Mouse (Mus musculus): ENCODE results near the gene Cdc25b. TPM values are rescaled to one million over a fixed set of nuclear protein-coding genes. Genes with fewer than 3 reads are reported as not detected.

Cdc25b gene
- total RNA-seq, 2 experiments from 2014 or later: 1.8 to 2.2 TPM

DNA sequence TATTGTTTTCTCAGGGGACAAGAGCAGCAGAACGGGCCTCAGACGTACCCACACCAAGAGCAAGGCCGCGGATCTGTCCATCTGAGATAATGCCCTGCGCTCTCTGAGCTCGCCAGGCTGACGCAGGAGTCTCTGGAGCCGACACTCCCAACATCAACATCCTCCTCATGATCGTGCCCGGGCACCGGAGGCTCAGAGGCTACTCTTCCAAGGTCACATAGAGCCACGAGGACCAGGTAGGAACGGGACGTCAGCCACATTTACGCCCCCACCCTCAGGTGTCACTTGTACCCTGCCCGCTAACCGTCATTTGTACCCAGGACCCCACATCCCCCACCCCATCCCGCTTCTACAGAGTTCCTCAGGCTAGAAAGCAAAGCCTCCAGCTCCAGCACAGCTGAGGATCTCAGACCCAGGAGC lies 27.2 kb upstream of the Cdc25b start:
- intact Hi-C loops (cut with DNase I): no loop called here

DNA sequence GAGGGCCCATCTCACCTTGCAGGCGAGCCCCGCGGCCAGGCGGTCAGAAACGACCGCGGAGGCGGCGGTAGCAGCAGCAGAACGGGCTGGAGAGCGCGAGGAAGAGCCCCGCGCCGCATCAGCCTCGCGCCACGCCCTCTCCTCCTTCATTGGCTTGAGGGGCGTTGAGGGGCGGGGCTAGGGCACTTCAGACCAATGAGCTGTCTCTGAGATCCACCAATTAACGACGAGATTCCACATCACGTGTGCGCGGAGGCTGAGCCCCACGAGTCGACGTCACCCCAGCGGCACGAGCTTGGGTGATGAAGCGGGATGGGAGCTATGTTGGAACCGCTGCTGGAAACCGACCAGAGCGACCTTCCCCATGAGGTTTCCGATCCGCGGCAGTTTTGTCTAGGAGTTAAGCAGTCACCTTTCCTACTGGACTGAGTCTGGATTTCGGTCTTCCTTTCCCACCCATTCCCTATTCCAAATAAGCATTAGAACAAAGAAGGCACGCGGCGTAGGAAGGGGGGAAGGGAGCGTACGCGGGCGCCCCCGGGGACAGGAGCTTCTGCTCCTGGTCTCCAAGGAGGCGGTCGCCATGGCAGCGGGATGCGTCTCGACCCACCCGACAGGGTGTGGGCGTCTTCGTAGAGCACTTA lies 26.7 kb upstream of the Cdc25b start, which contains the start of gene 1700037H04Rik:
Gene 1700037H04Rik, minus strand, starts transcription at position 144 of the 644 bp plus-strand sequence.
- intact Hi-C loops (cut with DNase I): loop anchor here (1.0 kb wide), 1 partner anchor 65 kb away; no protein-coding TSS in a partner anchor
- DNase-seq: peak; percentile 92 to 96

More for the DNA sequence above, 27.2 kb upstream of the Cdc25b start:
- DNase-seq: no peak

DNA sequence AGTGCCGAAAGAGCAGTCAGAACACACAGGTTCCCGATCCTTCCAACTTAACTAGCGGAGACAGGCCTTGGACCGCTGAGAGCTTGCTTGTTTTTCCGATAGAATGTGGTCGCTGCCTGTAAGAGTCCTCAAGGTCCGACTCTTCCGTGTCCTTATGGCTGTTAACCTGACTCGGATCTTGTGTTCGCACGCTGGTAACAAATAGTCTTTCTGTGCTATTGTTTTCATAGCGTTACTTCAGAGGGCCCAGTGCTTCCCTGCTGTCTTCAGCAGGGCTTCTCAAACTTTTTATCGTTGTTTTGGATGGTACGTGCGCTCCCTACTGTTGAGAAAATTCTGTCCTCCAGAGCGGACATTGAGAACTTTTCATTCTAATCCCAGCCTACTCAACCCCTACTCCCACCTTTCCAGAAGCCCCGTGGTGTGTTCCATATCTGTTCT lies 26.1 kb upstream of the Cdc25b start:
- no peak for DNase-seq

DNA sequence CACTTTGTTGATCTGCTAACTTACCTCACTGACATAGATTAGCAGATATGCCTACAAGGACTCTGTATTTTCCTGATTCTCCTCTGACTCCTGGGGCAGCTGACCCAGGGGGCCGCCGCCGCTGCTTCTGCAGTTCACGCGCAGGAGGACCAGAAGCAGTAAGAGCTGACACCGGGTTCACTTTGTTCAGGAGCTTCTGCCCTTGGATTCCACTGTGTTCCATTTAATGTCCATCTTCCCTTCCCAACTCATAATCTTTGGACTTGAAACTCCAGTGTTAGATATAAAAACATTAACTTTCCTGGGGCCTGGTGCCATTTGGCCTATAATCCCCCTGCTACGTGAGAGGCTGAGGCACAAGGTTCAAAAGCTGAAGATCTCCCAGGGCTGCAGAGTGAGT lies 22.8 kb upstream of the Cdc25b start:
- no peak for DNase-seq
- intact Hi-C loops (cut with DNase I): no loop called here

More for the DNA sequence above, 26.1 kb upstream of the Cdc25b start:
- intact Hi-C loops (cut with DNase I): loop anchor here (1.0 kb wide), 1 partner anchor 65 kb away; no protein-coding TSS in a partner anchor

DNA sequence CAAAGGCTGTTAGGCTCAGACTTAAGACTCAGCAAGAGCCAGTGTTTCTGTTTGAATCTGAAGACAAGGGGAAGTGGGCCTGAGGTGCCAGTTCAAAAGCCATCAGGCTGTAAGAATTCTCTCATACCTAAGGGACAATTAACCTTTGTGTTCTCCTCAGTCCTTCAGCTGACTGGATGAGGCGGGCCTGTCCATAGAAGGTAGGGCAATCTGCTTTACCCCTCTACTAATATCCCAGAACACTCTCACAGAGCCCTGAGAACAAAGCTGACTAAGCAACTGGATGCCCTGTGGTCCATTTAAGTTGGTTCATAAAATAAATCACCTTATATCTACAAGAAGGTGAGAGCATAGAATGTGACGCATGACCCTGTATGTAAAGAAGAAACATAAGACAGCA lies 20.6 kb upstream of the Cdc25b start:
- intact Hi-C loops (cut with DNase I): no loop called here
- no peak for DNase-seq

DNA sequence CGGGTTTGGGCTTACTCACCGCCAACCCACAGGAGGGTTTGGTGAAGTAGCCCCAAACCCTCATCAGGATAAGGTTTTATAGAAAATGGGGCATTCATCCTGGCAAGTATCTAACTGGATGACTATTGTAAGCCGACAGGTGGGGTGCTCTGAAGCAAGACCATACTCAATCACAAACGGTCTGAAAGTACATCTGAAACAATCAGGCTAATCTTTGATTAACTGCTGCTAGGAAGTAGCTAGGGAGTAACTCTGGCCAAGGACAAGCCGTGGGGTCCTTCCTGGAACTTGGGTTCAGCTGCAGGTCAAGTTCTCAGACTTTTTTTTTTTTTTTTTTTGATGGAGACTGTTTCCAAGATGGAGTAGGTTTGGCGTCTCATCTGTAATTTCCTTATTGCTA lies 18.8 kb upstream of the Cdc25b start:
- no peak for DNase-seq
- intact Hi-C loops (cut with DNase I): no loop called here

DNA sequence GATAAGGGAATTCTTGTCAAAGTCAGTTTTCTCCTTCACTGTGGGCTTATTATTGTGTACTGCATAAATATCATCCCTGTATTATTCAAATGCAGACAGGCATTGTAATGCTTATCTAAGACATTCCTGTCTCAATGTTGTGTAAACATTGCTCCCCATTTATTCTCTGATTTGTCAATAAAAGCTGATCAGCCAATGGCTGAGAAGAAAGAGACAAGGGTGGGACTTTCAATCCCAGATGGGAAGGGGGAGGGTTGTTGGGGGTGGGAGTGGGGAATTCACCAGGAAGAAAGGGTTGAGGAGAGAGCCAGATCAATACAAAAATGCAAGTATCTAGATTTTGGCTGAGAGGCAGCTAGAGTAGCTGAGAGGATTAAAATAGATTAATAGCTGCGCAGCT lies 17.8 kb upstream of the Cdc25b start:
- no peak for DNase-seq
- intact Hi-C loops (cut with DNase I): no loop called here

DNA sequence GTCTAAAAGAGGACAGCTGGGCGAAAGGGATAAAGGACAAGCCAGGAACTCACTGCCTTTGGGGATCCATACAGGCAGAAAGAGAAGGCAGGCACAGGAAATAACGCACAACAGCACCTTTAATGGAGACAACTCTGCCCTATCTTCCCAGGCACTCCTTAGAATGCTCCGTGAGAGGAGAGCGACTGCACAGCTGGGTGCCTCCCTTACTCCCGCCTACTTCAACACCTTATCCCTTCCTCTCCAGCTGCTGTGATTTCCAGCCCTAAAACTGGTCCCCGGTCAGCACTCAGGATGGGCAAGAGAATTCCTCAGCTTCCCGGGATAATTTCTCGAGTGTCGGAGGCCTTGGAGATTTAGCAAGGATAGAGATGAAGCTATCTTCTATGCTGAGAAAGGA lies 15.8 kb upstream of the Cdc25b start:
- no peak for DNase-seq
- intact Hi-C loops (cut with DNase I): no loop called here

DNA sequence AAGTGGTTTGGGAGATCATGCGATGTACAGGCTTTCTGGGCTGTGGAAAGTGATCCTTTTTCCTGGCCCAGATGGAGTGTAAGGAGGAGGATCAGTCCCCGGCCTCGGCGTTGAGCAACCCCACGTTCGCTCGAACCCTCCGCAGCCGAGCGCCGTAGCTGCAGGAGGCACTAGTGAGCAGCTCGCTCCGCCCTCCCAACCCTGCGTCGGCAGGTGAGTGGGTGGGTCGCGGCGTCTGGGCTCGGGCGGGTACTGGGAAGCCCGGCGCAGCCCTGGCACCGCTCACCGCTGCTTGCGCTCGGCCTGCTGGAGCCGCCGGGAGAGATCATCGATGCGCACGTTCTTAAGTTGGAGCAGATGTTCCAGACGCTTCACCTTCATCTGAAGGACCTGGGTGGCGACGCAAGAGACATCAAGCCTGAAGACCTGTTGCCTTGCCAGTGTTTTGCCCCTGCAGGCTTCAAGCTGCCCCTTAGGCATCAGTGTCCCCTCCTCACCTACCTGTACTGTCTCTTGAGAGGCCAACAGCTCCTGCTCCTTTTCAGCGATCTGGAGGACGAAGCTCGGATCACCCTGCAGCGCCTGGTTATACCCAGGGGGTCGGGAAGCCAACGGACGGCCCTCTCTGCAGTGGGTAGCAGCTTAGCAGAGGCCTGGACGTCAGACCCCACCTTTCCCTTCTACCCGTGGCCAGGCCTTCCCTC lies 15.2 kb upstream of the Cdc25b start:
- intact Hi-C loops (cut with DNase I): no loop called here
- DNase-seq: peak; percentile 56 to 59

DNA sequence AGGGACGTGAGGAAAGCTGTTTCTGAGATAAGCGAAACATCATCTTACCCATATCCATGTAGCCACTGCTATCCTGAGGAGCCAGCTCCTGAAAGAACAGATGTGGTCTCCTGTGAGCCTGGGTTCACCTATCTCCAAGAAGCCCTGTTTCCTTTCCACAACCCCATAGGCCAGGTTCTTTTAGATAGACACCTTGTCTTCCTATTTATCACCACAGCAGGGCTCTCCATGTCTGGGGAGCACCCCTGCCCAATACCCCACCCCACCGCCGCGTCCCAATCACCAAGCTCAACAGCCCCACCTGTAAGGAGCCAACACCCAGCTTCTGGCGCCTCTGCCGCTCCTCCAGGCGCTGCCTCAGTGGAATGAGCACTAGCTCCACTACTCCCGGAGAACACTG lies 14.4 kb upstream of the Cdc25b start:
- DNase-seq: no peak
- intact Hi-C loops (cut with DNase I): no loop called here

DNA sequence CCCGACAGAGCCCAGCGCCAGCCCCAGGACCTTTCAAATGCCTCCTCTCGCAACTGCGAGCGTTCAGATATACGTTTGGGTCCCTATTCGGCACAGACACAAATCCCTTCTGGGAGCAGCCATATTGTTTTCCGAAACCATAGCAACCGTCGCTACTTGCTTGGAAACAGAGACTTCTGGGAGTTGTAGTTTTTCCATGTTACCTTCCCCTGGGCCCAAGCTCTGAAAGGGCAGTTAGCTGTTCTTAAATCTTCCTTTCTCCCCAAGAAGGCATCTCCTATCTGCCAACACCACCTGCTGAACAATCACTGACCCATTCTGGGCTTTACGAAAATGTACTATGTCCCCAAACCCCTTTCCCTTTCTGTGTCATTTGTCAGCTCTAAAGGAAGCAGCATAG lies 12.0 kb upstream of the Cdc25b start:
- no peak for DNase-seq
- intact Hi-C loops (cut with DNase I): loop anchor here (5.0 kb wide), 1 partner anchor 78 kb away; no protein-coding TSS in a partner anchor

DNA sequence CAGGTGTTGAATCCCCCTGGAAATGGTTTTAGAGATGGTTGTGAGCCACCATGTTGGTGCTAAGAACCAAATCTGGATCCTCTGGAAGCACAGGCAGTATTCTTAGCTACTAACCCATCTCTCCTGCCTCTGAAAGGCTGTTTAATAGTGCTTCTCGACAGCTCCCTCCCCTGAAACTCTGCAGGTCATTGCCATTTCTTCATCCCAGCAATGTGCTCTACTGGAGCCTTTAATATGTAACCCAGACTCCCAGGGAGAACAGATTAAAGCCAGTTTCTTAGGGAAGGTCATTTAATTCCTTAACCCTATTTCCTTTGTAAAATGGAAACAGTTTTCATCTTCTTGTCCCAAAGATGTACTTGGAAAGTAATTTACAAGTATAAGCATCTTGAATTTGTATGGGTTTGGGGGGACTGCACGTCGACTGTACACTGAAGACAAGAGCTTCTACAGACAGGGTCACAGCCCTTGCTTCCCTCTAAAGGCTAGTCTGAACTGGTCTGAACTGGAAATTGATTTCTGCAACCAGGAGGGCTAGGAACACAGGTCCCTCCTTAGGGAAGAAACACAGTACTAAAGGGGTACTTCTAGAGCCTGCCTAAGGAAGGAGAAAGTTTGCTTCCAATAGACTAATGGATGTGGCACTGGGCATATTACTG lies 11.3 kb upstream of the Cdc25b start:
- DNase-seq: no peak
- intact Hi-C loops (cut with DNase I): loop anchor here (5.0 kb wide), 1 partner anchor 77 kb away; no protein-coding TSS in a partner anchor

DNA sequence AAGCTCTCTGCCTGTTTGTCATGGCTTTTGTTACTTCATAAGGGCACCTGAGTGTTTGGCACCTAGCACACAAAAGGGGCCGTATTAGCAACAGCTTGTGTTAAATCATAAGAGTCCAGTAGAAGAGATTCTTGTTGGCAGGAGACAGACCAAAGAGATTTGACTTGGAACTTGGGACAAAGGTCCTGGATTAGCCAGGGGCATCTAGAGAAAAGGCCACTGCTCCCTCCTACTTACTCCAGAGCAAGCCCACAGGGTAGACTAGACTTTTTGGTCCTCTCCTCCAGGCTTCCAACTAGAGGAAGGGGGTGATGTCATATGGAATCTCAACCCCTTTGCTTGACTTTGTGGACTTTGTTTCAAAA lies 10.8 kb upstream of the Cdc25b start:
- intact Hi-C loops (cut with DNase I): loop anchor here (5.0 kb wide), 1 partner anchor 76 kb away; no protein-coding TSS in a partner anchor
- DNase-seq: no peak

DNA sequence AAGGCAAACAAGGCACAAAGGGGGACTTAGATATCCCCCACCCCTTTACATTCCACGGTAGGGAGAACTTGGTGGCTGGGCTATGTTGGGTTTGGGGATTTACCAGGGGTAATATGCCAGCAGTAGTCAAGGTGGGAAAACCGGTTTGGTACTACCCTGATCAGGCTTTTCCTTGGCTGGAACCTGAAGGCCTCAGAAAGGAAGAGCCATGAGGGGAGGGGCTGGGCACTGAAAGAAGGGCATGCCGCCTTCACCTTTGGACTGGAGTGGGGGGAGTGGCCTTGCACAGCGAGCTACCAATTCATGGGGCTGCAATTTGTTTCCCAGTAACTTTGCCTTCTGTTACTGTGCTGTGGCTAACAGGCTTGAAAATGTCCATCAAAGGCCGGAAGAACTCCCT lies 10.3 kb upstream of the Cdc25b start:
- no peak for DNase-seq
- intact Hi-C loops (cut with DNase I): loop anchor here (5.0 kb wide), 1 partner anchor 76 kb away; no protein-coding TSS in a partner anchor

DNA sequence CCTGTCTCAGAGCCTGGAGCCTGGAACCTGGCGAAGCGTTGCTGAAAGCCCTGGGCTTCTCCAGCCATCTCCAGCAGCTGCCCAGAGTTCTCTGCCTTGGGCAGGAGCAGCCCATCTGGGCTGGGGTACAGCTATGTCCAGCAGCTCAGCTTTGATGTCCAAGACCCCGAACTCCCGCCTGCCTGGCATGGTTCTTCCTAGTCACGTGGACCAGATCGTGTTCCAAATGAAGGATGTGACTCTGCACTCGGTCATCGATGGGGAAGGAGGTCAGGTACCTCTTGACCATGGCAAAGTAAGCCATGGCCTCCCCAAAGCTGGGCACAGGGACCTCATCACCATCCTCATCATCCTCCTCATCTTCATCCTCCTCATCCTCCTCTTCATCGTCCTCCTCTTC lies 8.8 kb upstream of the Cdc25b start:
- DNase-seq: no peak
- intact Hi-C loops (cut with DNase I): loop anchor here (5.0 kb wide), 1 partner anchor 74 kb away; no protein-coding TSS in a partner anchor

DNA sequence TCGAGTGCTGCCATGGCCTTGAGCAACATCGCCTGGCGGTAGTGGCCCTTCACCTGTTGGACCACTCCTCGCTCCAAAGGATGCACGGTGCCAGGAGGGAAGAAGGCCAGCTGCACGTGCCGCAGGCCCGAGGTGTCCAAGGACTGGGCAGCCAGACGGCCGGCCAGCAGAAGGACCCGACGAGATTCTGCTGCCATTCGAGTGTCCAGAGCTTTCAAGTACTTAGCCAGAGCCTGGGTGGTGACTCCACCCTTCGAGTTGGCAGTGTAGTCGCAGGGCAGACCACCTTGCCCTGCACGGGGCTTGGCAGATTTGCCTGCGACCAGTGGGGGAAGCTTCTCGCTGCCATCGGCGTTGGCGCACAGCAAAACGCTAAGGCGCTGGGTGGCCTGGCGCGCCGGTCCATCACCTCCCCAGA lies 7.9 kb upstream of the Cdc25b start:
- DNase-seq: peak in 1 of 2 experiments; percentile 31

DNA sequence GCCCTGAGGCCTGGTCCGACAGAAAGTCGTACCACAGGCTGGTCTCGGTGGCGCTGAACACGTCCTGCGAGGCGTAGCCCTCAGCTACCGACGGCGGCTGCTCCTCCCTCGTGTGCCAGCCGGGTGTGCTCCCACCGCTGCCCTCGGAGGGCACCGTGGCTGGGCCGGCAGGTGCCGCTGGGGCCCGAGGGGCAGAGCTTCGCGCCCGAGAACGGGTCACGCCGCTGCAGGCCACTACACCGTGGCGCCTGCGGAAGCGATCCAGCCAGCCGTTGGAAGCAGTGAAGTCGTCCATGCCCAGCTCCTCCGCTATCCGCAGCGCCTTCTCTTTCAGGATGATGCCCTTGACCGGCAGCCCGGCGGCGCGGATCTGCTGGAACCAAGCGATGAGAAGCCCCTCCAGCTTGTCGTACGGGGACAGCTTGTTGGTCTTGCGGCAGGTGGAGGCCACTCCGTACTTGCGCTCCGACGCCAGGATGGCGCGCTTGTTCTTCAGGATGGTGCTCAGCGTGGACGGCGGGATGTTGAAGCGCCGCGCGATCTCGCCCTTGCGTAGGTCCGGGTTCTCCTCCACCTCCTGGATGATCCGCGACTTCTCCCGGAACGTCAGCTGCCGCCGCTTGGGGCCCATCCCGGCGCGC lies 7.4 kb upstream of the Cdc25b start:
- peak in 1 of 2 experiments; percentile 61 for DNase-seq
- intact Hi-C loops (cut with DNase I): loop anchor here (5.0 kb wide), 1 partner anchor 73 kb away; no protein-coding TSS in a partner anchor

More for the DNA sequence above, 7.9 kb upstream of the Cdc25b start:
- intact Hi-C loops (cut with DNase I): loop anchor here (5.0 kb wide), 1 partner anchor 73 kb away; no protein-coding TSS in a partner anchor

DNA sequence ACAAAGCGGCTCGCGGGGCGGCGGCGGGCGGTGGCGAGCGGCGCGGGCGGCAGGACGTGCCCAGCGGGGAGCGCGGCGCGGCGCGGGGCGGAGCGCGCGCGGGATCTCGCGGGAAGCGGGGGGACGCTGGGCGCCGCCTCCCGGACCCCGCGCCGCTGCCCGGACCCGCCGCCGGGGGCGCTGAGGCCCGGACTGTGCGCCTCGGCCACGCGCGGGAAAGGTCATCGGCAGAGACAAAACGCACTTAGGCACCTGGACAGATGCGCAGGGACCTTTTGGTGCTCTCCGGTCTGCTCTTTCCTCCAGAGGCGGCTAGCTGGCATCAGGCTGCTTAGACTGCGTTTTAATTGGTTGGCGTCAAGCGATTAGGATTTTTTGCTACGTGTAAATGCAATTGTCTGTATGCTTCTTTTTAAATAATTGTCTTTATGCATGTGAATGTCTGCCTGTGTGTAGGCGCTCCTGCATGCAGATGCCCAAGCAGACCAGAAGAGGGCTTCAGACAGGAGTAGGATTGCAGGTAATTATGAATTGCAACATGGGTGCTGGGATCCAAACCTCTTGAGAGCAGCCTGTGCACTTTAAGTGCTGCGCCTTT lies 6.7 kb upstream of the Cdc25b start, which contains the start of gene Cenpb:
Gene Cenpb, minus strand, starts transcription at position 78 of the 598 bp plus-strand sequence.
- peak; percentile 76 to 82 for DNase-seq
- intact Hi-C loops (cut with DNase I): loop anchor here (2.0 to 5.0 kb wide), 2 partner anchors 25 to 72 kb away; no protein-coding TSS in a partner anchor

DNA sequence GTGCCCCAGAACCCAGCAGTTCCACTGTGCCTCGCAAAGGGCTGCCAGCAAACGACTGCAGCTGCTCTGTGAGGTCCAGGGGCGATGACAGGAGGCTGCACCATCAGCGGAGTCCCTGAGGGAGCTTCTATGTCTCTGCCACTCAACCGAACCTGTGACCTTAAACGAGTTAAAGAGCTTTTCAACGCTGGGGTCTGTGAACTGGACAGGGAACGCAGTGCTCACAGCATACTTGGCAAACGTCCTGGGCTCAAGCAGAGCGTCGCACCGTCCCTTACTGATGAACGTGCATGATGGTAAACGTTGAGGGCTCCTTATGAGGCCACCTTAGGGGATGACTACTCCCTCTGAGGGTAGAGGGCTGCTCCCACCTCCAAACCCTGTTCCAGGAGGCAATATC lies 406 bp upstream of the Cdc25b start:
- intact Hi-C loops (cut with DNase I): no loop called here

DNA sequence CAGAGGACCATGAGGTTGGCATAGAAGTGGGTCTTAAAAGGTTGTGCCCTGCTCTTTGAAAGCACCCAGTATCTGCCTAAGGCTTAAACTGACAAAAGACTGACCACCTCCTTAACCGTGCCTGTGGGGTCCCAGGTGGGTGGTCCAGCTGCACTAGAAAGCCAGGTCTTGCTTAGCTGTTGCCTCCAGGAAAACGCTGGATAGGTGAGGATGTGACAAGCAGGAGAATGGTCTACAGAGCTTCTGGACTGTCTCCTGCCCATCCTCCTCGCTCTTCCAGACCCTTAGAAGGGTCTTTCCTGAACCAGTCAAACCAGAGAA lies 813 bp downstream of the Cdc25b start:
- no peak for DNase-seq
- intact Hi-C loops (cut with DNase I): no loop called here

More for the DNA sequence above, 406 bp upstream of the Cdc25b start:
- DNase-seq: no peak

Data from gastrocnemius, postnatal 36 days (tissue).